Mouse (Mus musculus) stomach, embryonic 16.5 days (tissue): ENCODE data around the gene Rxfp4. TPM values are rescaled to one million over a fixed set of nuclear protein-coding genes. Genes with fewer than 3 reads are reported as not detected.

Experiments
- ATAC-seq: fragments of 200-750 bp; cut with Nextera tagmentation; 2 replicates; pipeline ENCODE4 v1.8.0; 2017; ENCODE audit warnings: moderate number of reproducible peaks, moderate TSS enrichment; ENCODE audit not compliant: insufficient read depth, low FRiP score
- H3K27ac ChIP-seq: fragments of 300-500 bp; sonication (generic); 2 replicates; pipeline ENCODE4 v1.5.1; 2014; ENCODE audit warnings: low read length
- H3K27me3 ChIP-seq: fragments of 300-500 bp; sonication (generic); 2 replicates; pipeline ENCODE4 v1.6.1; 2014; ENCODE audit warnings: low read length, control low read depth, mixed read lengths; ENCODE audit not compliant: control insufficient read depth, insufficient read depth
- H3K36me3 ChIP-seq: fragments of 300-500 bp; sonication (generic); 2 replicates; pipeline ENCODE4 v1.6.1; 2014; ENCODE audit warnings: low read length; ENCODE audit not compliant: control insufficient read depth, insufficient read depth
- H3K4me1 ChIP-seq: fragments of 300-500 bp; sonication (generic); 2 replicates; pipeline ENCODE4 v1.6.1; 2014; ENCODE audit warnings: low read length, control low read depth, mixed read lengths; ENCODE audit not compliant: control insufficient read depth, insufficient read depth
- H3K4me2 ChIP-seq: fragments of 300-500 bp; sonication (generic); 2 replicates; pipeline ENCODE4 v1.6.1; 2014; ENCODE audit warnings: low read depth, low read length, mixed read lengths
- H3K4me3 ChIP-seq: fragments of 300-500 bp; sonication (generic); replicated peaks from 2 replicates; pipeline ENCODE4 v1.5.1; 2014; ENCODE audit warnings: mild to moderate bottlenecking, low read length
- H3K9ac ChIP-seq: fragments of 300-500 bp; sonication (generic); 2 replicates; pipeline ENCODE4 v1.6.1; 2014; ENCODE audit warnings: low read length
- H3K9me3 ChIP-seq: fragments of 300-500 bp; sonication (generic); replicated peaks from 2 replicates; pipeline ENCODE4 v1.6.1; 2016; ENCODE audit warnings: low read length, control low read depth; ENCODE audit not compliant: control insufficient read depth
- WGBS: fragments of 180-500 bp; shearing (Covaris S2); extraction: QIAGEN DNeasy Blood & Tissue Kit; methylation state at CpG from one replicate; pipeline ENCODE4 v1.1.7; 2014; 5-methylcytosine and 5-hydroxymethylcytosine counted together
- polyA plus RNA-seq: library from polyadenylated mRNA; unstranded; fragments of >200 nt; fragmentation: Nextera tagmentation; extraction: Ambion mirVana; gene quantifications from 2 replicates; pipeline ENCODE4 v1.2.1, GENCODE M21; 2015

The Rxfp4 gene
- polyA plus RNA-seq, 1 experiment from 2014 or later, result not detected

DNA sequence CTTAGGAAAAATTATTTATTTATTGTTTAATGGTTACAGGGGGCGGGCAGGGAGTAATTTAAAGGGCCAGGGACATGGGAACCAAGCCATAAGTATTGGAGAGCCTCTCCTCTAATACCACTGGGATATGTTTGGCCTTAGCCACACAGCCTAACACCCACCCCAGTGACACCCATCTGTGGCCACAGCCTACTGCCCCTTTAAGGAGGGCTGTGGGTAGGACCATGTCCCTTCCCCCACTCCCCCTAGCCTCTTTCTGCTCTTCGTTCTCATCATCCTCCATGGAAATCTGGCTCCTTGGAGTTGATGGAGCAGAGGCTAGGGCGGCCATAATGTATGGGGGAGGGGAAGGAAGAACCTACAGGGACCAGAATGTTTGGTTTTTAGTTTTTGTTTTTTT is 5.9 kb downstream of the Rxfp4 start:
- Histone ChIP-seq H3K4me3 (no peak overlapping the region), H3K9ac (no peak overlapping the region), H3K9me3 (no peaks in the 10 kb centered on the region), H3K4me2 (no peak overlapping the region), H3K27ac (no peak overlapping the region), H3K36me3 (peaks cover 27% of the 10 kb centered on the region), H3K27me3 (no peaks in the 10 kb centered on the region), H3K4me1 (no peaks in the 10 kb centered on the region)
- ATAC-seq, result no peak
- 84% methylated on average over 3 of the region's 3 CpGs for WGBS

DNA sequence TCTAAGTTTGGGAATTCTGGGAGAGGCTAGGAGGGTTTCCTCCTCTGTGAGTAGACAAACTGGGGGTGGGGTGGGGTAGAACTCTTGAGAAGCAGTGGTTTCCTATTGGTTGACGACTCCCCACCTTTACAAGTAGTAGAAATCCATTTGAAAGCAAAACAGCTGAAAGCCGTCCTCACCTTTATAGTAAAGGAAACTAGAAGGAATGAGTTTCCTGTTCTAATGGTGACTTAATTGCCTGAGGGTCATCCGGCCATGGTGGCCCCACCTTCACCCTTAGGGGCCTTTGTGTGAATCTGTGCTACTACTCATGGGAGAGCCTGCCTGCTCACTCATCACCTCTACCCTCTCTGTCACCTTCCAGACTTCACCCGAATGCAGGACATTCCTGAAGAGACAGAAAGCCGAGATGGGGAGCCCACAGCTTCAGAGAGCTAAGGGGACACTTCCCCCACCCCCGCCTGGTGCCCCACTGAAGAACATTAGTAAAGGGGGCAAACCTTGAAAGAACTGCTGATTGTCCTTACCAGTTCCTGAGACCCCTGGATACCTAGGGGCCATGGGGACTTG is 6.4 kb downstream of the Rxfp4 start:
- ATAC-seq, result no peak
- H3K27me3 ChIP-seq, result no peaks in the 10 kb centered on the region
- 74% methylated on average over 6 of the region's 6 CpGs for WGBS
- H3K36me3 ChIP-seq, result peaks cover 30% of the 10 kb centered on the region
- no peak overlapping the region for H3K9ac ChIP-seq
- H3K4me3 ChIP-seq, result no peak overlapping the region
- H3K27ac ChIP-seq, result no peak overlapping the region
- no peaks in the 10 kb centered on the region for H3K4me1 ChIP-seq
- no peaks in the 10 kb centered on the region for H3K9me3 ChIP-seq
- H3K4me2 ChIP-seq, result no peak overlapping the region

DNA sequence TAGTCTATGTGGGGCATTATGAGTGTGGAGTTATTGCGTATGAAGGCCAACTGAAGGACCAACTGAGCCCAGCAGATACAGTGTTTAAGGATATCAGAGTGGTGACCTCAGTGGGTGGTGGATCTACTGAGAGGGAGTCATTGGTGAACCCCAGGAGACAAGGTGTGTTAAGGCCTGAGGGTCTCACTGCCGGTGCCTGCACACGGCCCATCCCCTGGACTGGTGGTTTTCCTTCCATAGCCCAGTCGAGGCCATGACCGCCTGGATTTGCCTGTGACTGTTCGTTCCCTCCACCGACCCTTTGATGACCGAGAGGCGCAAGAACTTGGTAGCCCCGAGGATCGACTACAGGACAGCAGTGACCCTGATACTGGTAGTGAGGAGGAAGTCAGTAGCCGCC is 7.0 kb downstream of the Rxfp4 start:
- no peak overlapping the region for H3K27ac ChIP-seq
- H3K9ac ChIP-seq, result no peak overlapping the region
- WGBS, result 91% methylated on average over 12 of the region's 12 CpGs
- H3K4me3 ChIP-seq, result no peak overlapping the region
- H3K4me2 ChIP-seq, result no peak overlapping the region
- H3K9me3 ChIP-seq, result no peaks in the 10 kb centered on the region
- H3K27me3 ChIP-seq, result no peaks in the 10 kb centered on the region
- H3K4me1 ChIP-seq, result no peaks in the 10 kb centered on the region
- no peak for ATAC-seq
- peaks cover 30% of the 10 kb centered on the region for H3K36me3 ChIP-seq

DNA sequence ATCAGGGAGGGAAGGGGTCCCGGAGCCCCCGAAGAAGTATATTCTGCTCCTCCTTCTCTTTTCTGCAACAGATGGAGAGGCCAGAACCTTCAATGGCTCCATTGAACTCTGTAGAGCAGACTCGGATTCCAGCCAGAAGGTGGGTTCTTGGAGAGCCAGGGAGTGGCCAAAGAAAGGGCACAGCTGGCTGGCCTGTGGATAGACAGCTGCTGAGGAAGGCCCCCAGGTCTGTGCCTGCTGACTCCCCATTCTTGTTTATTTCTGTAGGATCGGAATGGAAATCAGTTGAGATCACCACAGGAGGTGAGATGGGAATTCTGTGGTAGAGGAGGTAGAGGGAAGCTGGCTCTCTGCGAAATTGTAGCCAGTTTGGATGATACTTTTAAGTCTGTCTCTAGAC is 9.9 kb downstream of the Rxfp4 start:
- Histone ChIP-seq H3K9me3 (no peaks in the 10 kb centered on the region), H3K4me3 (no peak overlapping the region), H3K4me2 (no peak overlapping the region), H3K27ac (no peak overlapping the region), H3K4me1 (no peaks in the 10 kb centered on the region), H3K27me3 (no peaks in the 10 kb centered on the region), H3K36me3 (peaks cover 48% of the 10 kb centered on the region), H3K9ac (no peak overlapping the region)
- ATAC-seq, result no peak
- 80% methylated on average over 5 of the region's 5 CpGs for WGBS

DNA sequence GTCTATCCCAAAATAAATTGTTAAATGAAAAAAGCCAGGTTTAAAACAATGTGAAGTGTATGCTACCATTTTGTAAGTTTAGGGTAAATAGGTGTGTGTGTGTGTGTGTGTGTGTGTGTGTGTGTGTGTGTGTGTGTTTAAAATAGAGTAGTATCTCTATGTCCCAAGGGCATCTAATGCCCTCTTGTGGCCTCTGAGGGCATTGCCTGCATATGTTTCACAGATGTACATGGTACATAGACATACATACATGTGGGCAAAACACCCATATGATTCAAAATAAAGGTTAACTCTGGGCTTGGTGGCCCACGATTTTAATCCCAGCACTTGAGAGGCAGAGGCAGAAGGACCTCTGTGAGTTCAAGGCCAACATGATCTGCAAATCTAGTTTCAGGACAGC is 12.3 kb downstream of the Rxfp4 start:
- 78% methylated on average over 1 of the region's 1 CpGs for WGBS
- H3K9ac ChIP-seq, result no peak overlapping the region
- no peak for ATAC-seq
- no peaks in the 10 kb centered on the region for H3K27me3 ChIP-seq
- peaks cover 54% of the 10 kb centered on the region for H3K36me3 ChIP-seq
- no peak overlapping the region for H3K4me2 ChIP-seq
- no peaks in the 10 kb centered on the region for H3K4me1 ChIP-seq
- no peak overlapping the region for H3K4me3 ChIP-seq
- no peak overlapping the region for H3K27ac ChIP-seq
- no peaks in the 10 kb centered on the region for H3K9me3 ChIP-seq

DNA sequence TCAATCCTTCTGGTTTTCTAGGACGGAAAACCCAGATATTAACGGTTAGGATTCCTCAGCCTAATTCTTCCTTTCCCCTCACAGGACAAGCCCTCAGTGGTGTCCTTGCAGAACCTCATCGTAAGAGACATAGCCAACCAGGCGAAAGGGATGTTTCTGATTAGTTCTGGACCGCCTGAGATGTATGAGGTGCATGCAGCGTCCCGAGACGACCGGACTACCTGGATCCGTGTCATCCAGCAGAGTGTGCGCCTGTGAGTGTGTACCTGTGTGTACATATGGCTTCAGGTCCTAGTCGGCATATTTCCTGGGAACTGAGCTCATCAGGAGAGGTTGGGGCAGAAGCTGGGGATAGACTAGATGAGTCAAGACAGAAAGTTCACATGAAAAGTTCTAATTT is 13.7 kb downstream of the Rxfp4 start:
- no peak overlapping the region for H3K4me3 ChIP-seq
- H3K27me3 ChIP-seq, result no peaks in the 10 kb centered on the region
- H3K4me2 ChIP-seq, result no peak overlapping the region
- WGBS, result 95% methylated on average over 12 of the region's 12 CpGs
- no peak for ATAC-seq
- peaks cover 65% of the 10 kb centered on the region for H3K36me3 ChIP-seq
- H3K27ac ChIP-seq, result no peak overlapping the region
- H3K4me1 ChIP-seq, result no peaks in the 10 kb centered on the region
- no peaks in the 10 kb centered on the region for H3K9me3 ChIP-seq
- H3K9ac ChIP-seq, result no peak overlapping the region

DNA sequence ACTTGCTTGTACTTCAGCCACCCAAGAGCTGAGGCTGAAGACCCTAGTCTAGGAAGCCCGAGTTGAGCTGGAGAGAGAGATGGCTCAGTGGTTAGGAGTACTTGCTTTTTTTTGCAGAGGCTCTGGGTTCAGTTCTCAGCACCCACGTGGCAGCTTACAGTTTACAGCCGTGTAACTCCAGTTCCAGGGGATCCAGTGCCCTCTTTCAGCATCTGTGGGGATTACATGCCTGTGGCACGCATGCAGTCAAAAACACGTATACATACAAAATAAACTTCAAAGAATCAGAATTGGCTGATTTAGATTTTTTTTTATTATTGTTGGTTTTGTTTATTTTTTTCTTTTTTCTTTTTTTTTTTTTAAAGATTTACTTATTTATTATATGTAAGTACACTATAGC is 15.8 kb downstream of the Rxfp4 start:
- H3K4me3 ChIP-seq, result no peak overlapping the region
- no peak overlapping the region for H3K27ac ChIP-seq
- no peaks in the 10 kb centered on the region for H3K27me3 ChIP-seq
- no peak for ATAC-seq
- no peaks in the 10 kb centered on the region for H3K9me3 ChIP-seq
- 94% methylated on average over 5 of the region's 5 CpGs for WGBS
- H3K36me3 ChIP-seq, result peaks cover 55% of the 10 kb centered on the region
- no peak overlapping the region for H3K9ac ChIP-seq
- no peak overlapping the region for H3K4me2 ChIP-seq
- no peaks in the 10 kb centered on the region for H3K4me1 ChIP-seq

DNA sequence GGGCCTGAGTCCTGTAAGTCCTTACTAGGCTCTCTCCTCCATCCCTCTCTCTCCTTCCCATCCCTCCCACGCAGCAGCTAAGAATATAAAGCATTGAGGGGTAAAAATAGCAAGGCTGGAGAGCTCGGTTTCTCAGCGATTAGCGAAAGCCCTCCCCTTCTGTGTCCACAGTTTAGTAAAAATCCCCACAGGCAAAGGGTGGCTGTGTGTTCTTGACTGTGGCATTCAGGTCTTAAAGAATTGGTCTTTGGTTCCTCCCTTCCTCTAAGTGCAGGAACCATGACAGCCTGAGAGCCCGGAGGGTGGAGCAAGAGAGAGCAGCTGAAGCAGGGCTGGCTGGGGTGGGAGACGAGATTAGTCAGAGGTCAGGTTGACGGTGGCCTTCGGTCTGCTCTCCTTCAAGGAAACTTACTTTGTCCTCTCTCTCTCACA is 16.4 kb downstream of the Rxfp4 start:
- H3K9ac ChIP-seq, result no peak overlapping the region
- H3K27me3 ChIP-seq, result no peaks in the 10 kb centered on the region
- ATAC-seq, result no peak
- no peak overlapping the region for H3K4me3 ChIP-seq
- no peaks in the 10 kb centered on the region for H3K4me1 ChIP-seq
- no peaks in the 10 kb centered on the region for H3K9me3 ChIP-seq
- H3K4me2 ChIP-seq, result no peak overlapping the region
- 88% methylated on average over 8 of the region's 8 CpGs for WGBS
- peaks cover 51% of the 10 kb centered on the region for H3K36me3 ChIP-seq
- H3K27ac ChIP-seq, result no peak overlapping the region

DNA sequence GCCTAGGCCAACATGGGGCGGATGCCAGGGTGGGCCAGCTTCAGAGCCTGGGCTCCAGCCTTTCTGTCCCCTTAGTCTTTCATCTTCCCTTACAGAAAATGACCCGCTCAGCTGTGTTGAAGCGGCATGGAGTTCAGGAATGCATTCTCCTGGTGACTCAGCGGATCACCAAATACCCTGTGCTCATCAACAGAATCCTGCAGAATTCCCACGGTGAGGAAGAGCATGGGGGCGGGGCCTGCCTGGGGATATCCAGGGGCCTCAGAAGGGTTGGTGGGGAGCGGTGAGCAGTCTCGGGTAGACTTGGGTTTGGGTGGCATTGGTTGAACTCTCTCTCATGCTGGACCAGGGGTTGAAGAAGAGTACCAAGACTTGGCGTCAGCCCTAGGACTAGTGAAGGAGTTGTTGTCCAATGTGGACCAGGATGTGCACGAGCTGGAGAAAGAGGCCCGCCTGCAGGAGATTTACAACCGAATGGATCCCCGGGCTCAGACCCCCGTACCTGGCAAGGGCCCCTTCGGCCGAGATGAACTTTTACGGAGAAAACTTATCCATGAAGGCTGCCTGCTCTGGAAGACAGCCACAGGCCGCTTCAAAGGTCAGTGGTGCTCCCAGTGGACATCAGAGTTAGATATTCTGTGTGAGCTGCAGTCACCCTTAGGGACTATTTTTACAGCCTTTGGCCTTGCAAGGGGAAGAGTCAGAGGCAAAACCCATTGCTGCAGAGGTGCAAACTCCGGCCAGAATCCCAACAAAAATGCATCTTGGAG is 17.3 kb downstream of the Rxfp4 start:
- no peaks in the 10 kb centered on the region for H3K27me3 ChIP-seq
- H3K36me3 ChIP-seq, result peaks cover 51% of the 10 kb centered on the region
- 93% methylated on average over 19 of the region's 19 CpGs for WGBS
- H3K4me1 ChIP-seq, result no peaks in the 10 kb centered on the region
- H3K9me3 ChIP-seq, result no peaks in the 10 kb centered on the region
- H3K27ac ChIP-seq, result no peak overlapping the region
- no peak overlapping the region for H3K4me2 ChIP-seq
- ATAC-seq, result no peak
- no peak overlapping the region for H3K4me3 ChIP-seq
- no peak overlapping the region for H3K9ac ChIP-seq
